Mouse (Mus musculus): Measurements from ENCODE around the gene Pik3r1. TPM values are rescaled to one million over a fixed set of nuclear protein-coding genes. Genes with fewer than 3 reads are reported as not detected.

The Pik3r1 gene
- polyA plus RNA-seq, 1 experiment from 2014 or later: 17.0 TPM

DNA sequence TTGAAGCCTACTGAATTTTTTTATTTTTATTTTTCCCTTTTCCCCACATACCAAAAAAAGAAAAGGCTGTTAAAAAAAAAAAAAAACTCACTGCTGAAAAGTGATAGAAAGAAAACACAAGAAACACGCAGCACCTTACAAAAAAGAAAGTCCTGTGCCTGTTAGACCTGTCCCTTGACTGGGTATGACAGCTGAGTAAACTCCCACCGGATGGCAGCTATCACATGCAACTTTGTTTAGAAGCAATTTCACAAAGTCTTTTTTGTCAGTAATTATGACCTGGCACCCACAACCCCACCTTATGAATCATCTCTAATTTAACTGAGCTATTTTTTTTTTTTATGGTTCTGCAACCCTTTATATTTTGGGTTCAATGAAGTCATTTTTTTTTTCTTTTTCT, 12.8 kb downstream of the Pik3r1 start:
- Histone ChIP-seq H3K4me1 (ENCODE audit: control insufficient read depth, insufficient read depth, low read length) (no peaks in the 10 kb centered on the region), H3K27me3 (ENCODE audit: control insufficient read depth, insufficient read depth, low read length) (no peaks in the 10 kb centered on the region), H3K27ac (replicated peaks; ENCODE audit: low read depth, low read length) (no peak overlapping the region), H3K36me3 (replicated peaks; ENCODE audit: control insufficient read depth, insufficient read depth, low read depth, low read length) (no peaks in the 10 kb centered on the region; the same call in none of the 2 replicates), H3K4me2 (ENCODE audit: low read depth, low read length) (no peak overlapping the region), H3K4me3 (ENCODE audit: low read depth, low read length) (no peak overlapping the region), H3K9ac (replicated peaks; ENCODE audit: low read length) (no peak overlapping the region), H3K9me3 (replicated peaks; ENCODE audit: control insufficient read depth, low read length) (no peaks in the 10 kb centered on the region)
- ATAC-seq (replicated peaks; ENCODE audit: insufficient number of reproducible peaks, low FRiP score, low TSS enrichment, low read depth) (no peak), DNase-seq (ENCODE audit: low spot score) (no peak)
- WGBS: 62% methylated on average over 2 of the region's 2 CpGs

GRCm38 (mm10) chr13:101753639-101754038, 14.4 kb downstream of the Pik3r1 start:
- 78% methylated on average over 6 of the region's 6 CpGs for WGBS
- Histone ChIP-seq H3K4me1 (ENCODE audit: control insufficient read depth, insufficient read depth, low read length) (no peaks in the 10 kb centered on the region), H3K4me3 (ENCODE audit: low read depth, low read length) (no peak overlapping the region), H3K27me3 (ENCODE audit: control insufficient read depth, insufficient read depth, low read length) (no peaks in the 10 kb centered on the region), H3K4me2 (ENCODE audit: low read depth, low read length) (no peak overlapping the region), H3K36me3 (replicated peaks; ENCODE audit: control insufficient read depth, insufficient read depth, low read depth, low read length) (no peaks in the 10 kb centered on the region; the same call in none of the 2 replicates), H3K9me3 (replicated peaks; ENCODE audit: control insufficient read depth, low read length) (no peaks in the 10 kb centered on the region), H3K9ac (replicated peaks; ENCODE audit: low read length) (no peak overlapping the region), H3K27ac (replicated peaks; ENCODE audit: low read depth, low read length) (no peak overlapping the region)
- 0 out of 2 replicates have a peak, but pooled peaks have one; percentile 18 for ATAC-seq (replicated peaks; ENCODE audit: insufficient number of reproducible peaks, low FRiP score, low TSS enrichment, low read depth)
- no peak for DNase-seq (ENCODE audit: low spot score)

- H3K4me2 ChIP-seq (ENCODE audit: low read depth, low read length): no peak overlapping the region
- H3K27ac ChIP-seq (replicated peaks; ENCODE audit: low read depth, low read length): no peak overlapping the region
- no peaks in the 10 kb centered on the region for H3K27me3 ChIP-seq (ENCODE audit: control insufficient read depth, insufficient read depth, low read length)
- no peaks in the 10 kb centered on the region for H3K4me1 ChIP-seq (ENCODE audit: control insufficient read depth, insufficient read depth, low read length)
- no peak overlapping the region for H3K4me3 ChIP-seq (ENCODE audit: low read depth, low read length)
- no peaks in the 10 kb centered on the region; the same call in none of the 2 replicates for H3K36me3 ChIP-seq (replicated peaks; ENCODE audit: control insufficient read depth, insufficient read depth, low read depth, low read length)
- DNase-seq (ENCODE audit: low spot score): no peak
- no peak overlapping the region for H3K9ac ChIP-seq (replicated peaks; ENCODE audit: low read length)
- 73% methylated on average over 4 of the region's 4 CpGs for WGBS
- ATAC-seq (replicated peaks; ENCODE audit: insufficient number of reproducible peaks, low FRiP score, low TSS enrichment, low read depth): no peak
- H3K9me3 ChIP-seq (replicated peaks; ENCODE audit: control insufficient read depth, low read length): no peaks in the 10 kb centered on the region
These were observed 16.2 kb downstream of the Pik3r1 start for GRCm38 (mm10) chr13:101751816-101752215.

DNA sequence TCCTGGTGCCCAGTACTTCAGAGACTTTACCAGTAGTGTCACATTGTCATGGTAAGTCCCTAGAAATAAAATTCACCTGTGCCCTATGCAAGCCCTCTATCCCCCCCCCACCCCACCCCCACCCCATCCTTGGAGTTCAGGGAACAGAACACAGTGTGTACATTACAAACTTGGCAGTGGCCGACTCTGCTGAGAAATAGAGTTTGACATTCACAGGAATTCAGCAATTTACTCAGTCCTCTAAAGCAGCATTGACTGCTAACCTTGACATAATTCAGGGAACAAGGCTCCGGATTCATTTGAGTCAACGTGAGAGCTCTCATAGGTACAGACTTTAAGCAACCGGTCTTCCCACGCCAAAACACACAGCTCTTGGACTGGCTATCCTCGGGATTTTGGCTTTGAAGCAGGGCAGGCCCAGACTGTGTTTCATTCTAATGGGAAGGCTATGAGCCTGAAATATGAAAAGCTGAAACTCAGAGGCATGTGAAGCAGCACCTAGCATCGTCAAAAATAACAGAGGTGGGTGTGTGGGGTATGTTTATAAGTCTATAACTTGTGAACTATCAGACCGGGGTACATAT, 21.9 kb downstream of the Pik3r1 start:
- H3K9me3 ChIP-seq (replicated peaks; ENCODE audit: control insufficient read depth, low read length): no peaks in the 10 kb centered on the region

DNA sequence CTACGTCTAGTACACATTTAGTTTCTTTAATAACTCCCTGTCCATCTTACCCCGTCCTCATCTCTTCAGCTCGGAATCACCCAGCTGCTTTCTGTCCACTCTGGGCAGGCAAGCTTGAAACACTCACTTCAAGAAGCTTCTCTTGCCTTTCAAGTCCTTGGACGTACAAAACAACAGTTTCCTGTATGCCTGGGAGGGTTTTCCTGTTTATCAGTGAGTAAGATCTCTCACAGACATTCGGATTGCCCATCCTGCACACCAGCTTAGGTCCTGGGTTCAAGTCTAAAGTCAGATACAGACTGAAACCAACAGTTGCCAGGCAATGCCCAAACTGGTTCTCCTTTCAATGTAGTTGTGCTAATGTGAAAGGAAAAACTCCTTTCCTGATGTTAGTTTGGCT, 23.1 kb downstream of the Pik3r1 start:
- no peak for ATAC-seq (replicated peaks; ENCODE audit: insufficient number of reproducible peaks, low FRiP score, low TSS enrichment, low read depth)
- H3K9me3 ChIP-seq (replicated peaks; ENCODE audit: control insufficient read depth, low read length): no peaks in the 10 kb centered on the region
- no peak overlapping the region for H3K4me3 ChIP-seq (ENCODE audit: low read depth, low read length)
- no peak overlapping the region for H3K4me2 ChIP-seq (ENCODE audit: low read depth, low read length)
- no peaks in the 10 kb centered on the region for H3K27me3 ChIP-seq (ENCODE audit: control insufficient read depth, insufficient read depth, low read length)
- H3K27ac ChIP-seq (replicated peaks; ENCODE audit: low read depth, low read length): no peak overlapping the region
- DNase-seq (ENCODE audit: low spot score): no peak
- no peaks in the 10 kb centered on the region for H3K36me3 ChIP-seq (replicated peaks; ENCODE audit: control insufficient read depth, insufficient read depth, low read depth, low read length)
- no peak overlapping the region for H3K9ac ChIP-seq (replicated peaks; ENCODE audit: low read length)
- WGBS: 65% methylated on average over 5 of the region's 5 CpGs
- no peaks in the 10 kb centered on the region for H3K4me1 ChIP-seq (ENCODE audit: control insufficient read depth, insufficient read depth, low read length)

More for the DNA sequence above, 21.9 kb downstream of the Pik3r1 start:
- WGBS: 72% methylated on average over 8 of the region's 8 CpGs
- H3K9ac ChIP-seq (replicated peaks; ENCODE audit: low read length): no peak overlapping the region
- DNase-seq (ENCODE audit: low spot score): no peak
- no peaks in the 10 kb centered on the region for H3K27me3 ChIP-seq (ENCODE audit: control insufficient read depth, insufficient read depth, low read length)
- ATAC-seq (replicated peaks; ENCODE audit: insufficient number of reproducible peaks, low FRiP score, low TSS enrichment, low read depth): no peak
- no peaks in the 10 kb centered on the region for H3K4me1 ChIP-seq (ENCODE audit: control insufficient read depth, insufficient read depth, low read length)
- no peaks in the 10 kb centered on the region for H3K36me3 ChIP-seq (replicated peaks; ENCODE audit: control insufficient read depth, insufficient read depth, low read depth, low read length)
- no peak overlapping the region for H3K27ac ChIP-seq (replicated peaks; ENCODE audit: low read depth, low read length)
- H3K4me2 ChIP-seq (ENCODE audit: low read depth, low read length): no peak overlapping the region
- no peak overlapping the region for H3K4me3 ChIP-seq (ENCODE audit: low read depth, low read length)

GRCm38 (mm10) chr13:101744053-101744452, 24.0 kb downstream of the Pik3r1 start:
- Histone ChIP-seq H3K4me1 (ENCODE audit: control insufficient read depth, insufficient read depth, low read length) (no peaks in the 10 kb centered on the region), H3K4me3 (ENCODE audit: low read depth, low read length) (no peak overlapping the region), H3K9me3 (replicated peaks; ENCODE audit: control insufficient read depth, low read length) (no peaks in the 10 kb centered on the region), H3K9ac (replicated peaks; ENCODE audit: low read length) (no peak overlapping the region), H3K36me3 (replicated peaks; ENCODE audit: control insufficient read depth, insufficient read depth, low read depth, low read length) (no peaks in the 10 kb centered on the region), H3K27ac (replicated peaks; ENCODE audit: low read depth, low read length) (no peak overlapping the region), H3K27me3 (ENCODE audit: control insufficient read depth, insufficient read depth, low read length) (no peaks in the 10 kb centered on the region), H3K4me2 (ENCODE audit: low read depth, low read length) (no peak overlapping the region)
- 80% methylated on average over 2 of the region's 2 CpGs for WGBS
- no peak for ATAC-seq (replicated peaks; ENCODE audit: insufficient number of reproducible peaks, low FRiP score, low TSS enrichment, low read depth)
- DNase-seq (ENCODE audit: low spot score): no peak

DNA sequence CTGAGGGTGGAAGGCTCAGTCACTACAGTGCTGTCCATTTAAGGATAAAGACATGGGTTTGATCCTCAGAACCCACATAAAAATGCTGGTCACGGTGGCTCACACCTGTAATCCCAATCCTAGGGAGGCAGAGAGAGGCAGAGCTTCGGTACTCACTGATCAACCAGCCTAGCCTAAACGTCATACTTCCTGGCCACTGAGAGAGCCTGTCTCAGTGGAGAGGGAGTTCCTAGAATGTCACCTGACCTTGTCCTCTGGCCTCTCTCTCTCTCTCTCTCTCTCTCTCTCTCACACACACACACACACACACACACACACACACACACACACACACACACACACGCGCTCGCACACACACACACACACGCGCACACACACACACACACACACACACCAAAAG, 24.8 kb downstream of the Pik3r1 start:
- no peak overlapping the region for H3K4me2 ChIP-seq (ENCODE audit: low read depth, low read length)
- H3K27me3 ChIP-seq (ENCODE audit: control insufficient read depth, insufficient read depth, low read length): no peaks in the 10 kb centered on the region
- ATAC-seq (replicated peaks; ENCODE audit: insufficient number of reproducible peaks, low FRiP score, low TSS enrichment, low read depth): no peak
- H3K4me3 ChIP-seq (ENCODE audit: low read depth, low read length): no peak overlapping the region
- no peak overlapping the region for H3K9ac ChIP-seq (replicated peaks; ENCODE audit: low read length)
- no peaks in the 10 kb centered on the region for H3K4me1 ChIP-seq (ENCODE audit: control insufficient read depth, insufficient read depth, low read length)
- 81% methylated on average over 8 of the region's 8 CpGs for WGBS
- no peaks in the 10 kb centered on the region for H3K36me3 ChIP-seq (replicated peaks; ENCODE audit: control insufficient read depth, insufficient read depth, low read depth, low read length)
- DNase-seq (ENCODE audit: low spot score): no peak
- H3K27ac ChIP-seq (replicated peaks; ENCODE audit: low read depth, low read length): no peak overlapping the region
- no peaks in the 10 kb centered on the region for H3K9me3 ChIP-seq (replicated peaks; ENCODE audit: control insufficient read depth, low read length)

DNA sequence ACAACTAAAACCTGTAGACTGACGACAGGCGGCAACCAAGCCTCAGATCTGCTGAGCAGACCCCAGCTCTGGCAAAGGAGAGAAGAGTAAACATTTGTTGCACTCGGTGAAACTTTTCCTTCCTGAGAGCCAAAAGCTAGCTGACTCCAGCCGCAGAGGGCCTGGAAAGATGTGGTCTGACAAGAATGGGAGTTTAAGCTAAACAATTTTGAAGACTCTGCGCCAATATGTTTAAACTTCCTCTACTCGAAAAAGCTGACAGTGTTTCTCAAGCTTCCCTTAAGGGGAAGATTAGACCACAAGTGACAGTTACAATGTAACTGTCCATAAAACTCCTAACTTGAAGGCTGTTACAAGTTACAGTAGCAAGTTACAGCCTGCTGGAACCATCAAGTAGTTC, 25.4 kb downstream of the Pik3r1 start:
- Histone ChIP-seq H3K9ac (replicated peaks; ENCODE audit: low read length) (no peak overlapping the region), H3K36me3 (replicated peaks; ENCODE audit: control insufficient read depth, insufficient read depth, low read depth, low read length) (no peaks in the 10 kb centered on the region), H3K27me3 (ENCODE audit: control insufficient read depth, insufficient read depth, low read length) (no peaks in the 10 kb centered on the region), H3K4me3 (ENCODE audit: low read depth, low read length) (no peak overlapping the region), H3K4me1 (ENCODE audit: control insufficient read depth, insufficient read depth, low read length) (no peaks in the 10 kb centered on the region), H3K9me3 (replicated peaks; ENCODE audit: control insufficient read depth, low read length) (no peaks in the 10 kb centered on the region), H3K27ac (replicated peaks; ENCODE audit: low read depth, low read length) (no peak overlapping the region), H3K4me2 (ENCODE audit: low read depth, low read length) (no peak overlapping the region)
- ATAC-seq (replicated peaks; ENCODE audit: insufficient number of reproducible peaks, low FRiP score, low TSS enrichment, low read depth) (no peak), DNase-seq (ENCODE audit: low spot score) (no peak)
- WGBS: 72% methylated on average over 6 of the region's 6 CpGs

Data from embryonic facial prominence, embryonic 11.5 days (tissue).